Mouse (Mus musculus) lung, adult 2 months (tissue): ENCODE results near the gene Tdrd5.

Source experiments
- CTCF ChIP-seq: fragments of 200-500 bp; IDR thresholded peaks from 2 replicates; pipeline ENCODE4 v1.5.1; 2011; ENCODE audit warnings: mild to moderate bottlenecking, low read length, control low read depth; ENCODE audit not compliant: insufficient read depth
- POLR2A ChIP-seq: fragments of 200-500 bp; IDR thresholded peaks from 2 replicates; pipeline ENCODE4 v1.6.1; 2011; ENCODE audit warnings: low read depth, mild to moderate bottlenecking, control low read depth, low read length, borderline replicate concordance; ENCODE audit errors: extremely low read depth

- TF ChIP-seq CTCF (no peak), POLR2A (no peak)
Measured at GRCm38 (mm10) chr1:156349031-156349430, 45.6 kb upstream of the Tdrd5 start.
